Mouse (Mus musculus) adipocyte (in vitro differentiated cells): ENCODE results near the gene Dll3.
"Not testable (repeated sequence)": the region's sequence is repeated elsewhere in the genome, so short reads cannot be mapped to it uniquely, and the experiment has no call there.

Source experiments
- DNase-seq: peaks from one replicate; pipeline ENCODE4 v3.0.0-alpha.2; 2016; ENCODE audit warnings: low spot score

Gene Dll3

DNA sequence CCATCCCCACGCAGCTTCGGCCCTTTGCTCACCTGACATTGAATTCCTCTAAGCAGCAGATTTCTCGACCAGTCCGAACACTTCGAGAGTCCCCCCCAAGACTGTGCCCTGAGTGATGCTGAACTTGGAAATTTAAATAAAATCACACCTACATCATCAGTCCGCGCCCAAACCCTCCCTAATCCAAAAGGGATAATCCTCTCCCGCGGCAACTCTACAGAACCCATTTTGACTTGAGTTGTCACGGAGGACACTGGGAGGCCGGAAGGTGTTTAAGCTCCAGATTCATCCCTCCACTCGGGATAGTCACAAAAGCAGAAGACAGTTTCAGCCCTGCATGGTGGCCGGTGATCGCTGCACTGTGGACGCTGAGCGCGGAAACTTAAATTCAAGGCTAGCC lies 50.1 kb downstream of the Dll3 start:
- DNase-seq, result no peak

DNA sequence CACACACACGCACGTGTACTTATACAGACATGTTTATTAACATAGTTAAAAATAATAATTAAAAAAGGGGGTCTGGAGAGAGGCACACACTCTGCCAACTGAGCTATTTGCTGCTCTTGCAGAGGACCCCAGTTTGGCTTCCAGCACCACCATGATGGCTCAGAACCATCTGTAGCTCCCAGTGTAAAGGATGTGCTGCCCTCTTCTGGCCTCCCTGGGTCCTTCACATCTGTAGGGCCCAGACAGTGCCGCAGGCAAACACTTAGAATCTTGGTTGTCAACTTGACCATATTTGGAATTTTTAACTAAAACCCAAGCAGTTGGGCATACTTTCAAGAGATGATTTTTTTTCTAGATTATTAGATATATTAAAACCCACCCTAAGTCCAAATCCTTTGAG lies 53.1 kb downstream of the Dll3 start:
- DNase-seq, result no peak

DNA sequence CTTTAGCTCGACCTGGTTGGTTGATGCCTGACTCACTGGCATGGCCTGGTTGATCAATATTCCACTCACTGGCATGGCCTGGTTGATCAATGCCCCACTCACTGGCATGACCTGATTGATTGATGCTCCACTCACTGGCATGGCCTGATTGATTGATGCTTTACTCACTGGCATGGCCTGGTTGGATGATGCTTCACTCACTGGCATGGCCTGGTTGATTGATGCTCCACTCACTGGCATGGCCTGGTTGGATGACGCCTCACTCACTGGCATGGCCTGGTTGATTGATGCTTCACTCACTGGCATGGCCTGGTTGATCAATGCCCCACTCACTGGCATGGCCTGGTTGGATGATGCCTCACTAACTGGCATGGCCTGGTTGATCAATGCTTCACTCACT lies 58.1 kb downstream of the Dll3 start:
- DNase-seq, result not testable (repeated sequence)
